Comparison of ENCODE assay signal across 8 mouse cellular contexts in the genomic region with DNA sequence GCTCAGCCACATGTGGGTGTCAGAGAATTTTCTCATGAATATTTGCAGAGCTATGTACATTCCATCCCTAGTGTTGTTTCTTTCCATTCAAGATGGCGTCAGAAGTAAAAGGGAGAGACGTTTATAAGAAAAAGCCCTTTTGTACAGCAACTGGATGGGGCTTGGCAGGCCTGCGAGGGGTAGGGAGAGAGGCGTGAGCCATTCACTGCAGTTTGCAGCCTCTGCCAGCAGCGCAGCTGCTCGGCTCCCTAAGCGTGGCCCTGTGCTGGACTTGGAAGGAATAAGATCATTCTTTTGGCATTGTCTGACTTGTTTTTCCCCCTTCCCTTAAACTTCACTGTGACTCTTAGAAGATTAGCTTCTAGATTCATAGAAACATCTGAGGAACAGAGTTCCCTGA. TPM values are rescaled to one million over a fixed set of nuclear protein-coding genes. Genes with fewer than 3 reads are reported as not detected.
DNase-seq lines count a peak whose midpoint lies in the region; ATAC-seq and TF ChIP-seq lines count a peak whose summit lies in the region.
"Had no signal": no experiment of that assay in that cellular context is flagged by ENCODE, and none has a peak within 500 bp of the region (broad histone marks: within the 10 kb centered on the region; RNA-seq: fewer than 3 reads in every experiment).

No protein-coding gene starts in this region.

- TF ChIP-seq CTCF in layer of hippocampus, adult 2 months (conservative IDR thresholded peaks at IDR 0.05) = peak; percentile 35
- no peak for TF ChIP-seq CTCF in gastrocnemius, adult 2 months (IDR thresholded peaks at IDR 0.05)
- no peak for TF ChIP-seq CTCF in heart, postnatal 0 days (IDR thresholded peaks at IDR 0.05; ENCODE audit: low read depth)

- ATAC-seq in heart, postnatal 0 days (ENCODE audit: insufficient read depth, low read depth) = peak; percentile 77

- TF ChIP-seq EP300 in heart, postnatal 0 days (IDR thresholded peaks at IDR 0.05; ENCODE audit: low read depth) = no peak

- 57% methylated on average over 7 of the region's 7 CpGs for WGBS in heart, postnatal 0 days

- H3K4me2 ChIP-seq in heart, postnatal 0 days (ENCODE audit: low read depth, low read length) = no peak overlapping the region
- H3K4me2 ChIP-seq: midbrain, embryonic 12.5 days had no signal

- H3K27me3 ChIP-seq in heart, postnatal 0 days (ENCODE audit: control insufficient read depth, insufficient read depth, low read length) = no peaks in the 10 kb centered on the region
- H3K27me3 ChIP-seq: midbrain, embryonic 12.5 days had no signal

- DNase-seq in layer of hippocampus, adult 2 months (ENCODE audit: low spot score in 2 of 2) = peak; percentile 23 to 27
- DNase-seq in layer of hippocampus, adult 9-10 months (ENCODE audit: low spot score) = no peak
- peak; percentile 80 for DNase-seq in gastrocnemius, adult 2 months
- DNase-seq in heart, postnatal 0 days (ENCODE audit: low spot score) = peak; percentile 29
- peak; percentile 39 for DNase-seq in ovary, postnatal 36 days (ENCODE audit: low spot score)
- DNase-seq in retina, embryonic 14.5 days (ENCODE audit: low spot score) = no peak
- no peak for DNase-seq in T-cell, adult 2 months (ENCODE audit: low spot score)

- H3K36me3 ChIP-seq in heart, postnatal 0 days (replicated peaks; ENCODE audit: control insufficient read depth, insufficient read depth, low read length) = no peaks in the 10 kb centered on the region; the same call in 1 of the 2 replicates
- H3K36me3 ChIP-seq: midbrain, embryonic 12.5 days had no signal

- H3K9ac ChIP-seq in heart, postnatal 0 days (replicated peaks; ENCODE audit: low read depth, low read length) = no peak overlapping the region
- H3K9ac ChIP-seq: midbrain, embryonic 12.5 days had no signal

- peak overlapping the region; percentile 59 for H3K27ac ChIP-seq in layer of hippocampus, adult 2 months
- peak overlapping the region; percentile 52 for H3K27ac ChIP-seq in gastrocnemius, adult 2 months
- no peak overlapping the region for H3K27ac ChIP-seq in heart, postnatal 0 days (ENCODE audit: low read depth)
- H3K27ac ChIP-seq: midbrain, embryonic 12.5 days had no signal

- H3K9me3 ChIP-seq in heart, postnatal 0 days (replicated peaks; ENCODE audit: control insufficient read depth, low read length) = no peaks in the 10 kb centered on the region
- H3K9me3 ChIP-seq: midbrain, embryonic 12.5 days had no signal

- no peak overlapping the region for H3K4me3 ChIP-seq in layer of hippocampus, adult 2 months
- no peak overlapping the region for H3K4me3 ChIP-seq in gastrocnemius, adult 2 months
- H3K4me3 ChIP-seq in heart, postnatal 0 days (ENCODE audit: low read depth, low read length) = no peak overlapping the region
- H3K4me3 ChIP-seq: midbrain, embryonic 12.5 days had no signal

- intact Hi-C loops in gastrocnemius, adult 2 months (cut with DNase I) = no loop called here

- no peaks in the 10 kb centered on the region for H3K4me1 ChIP-seq in heart, postnatal 0 days (ENCODE audit: control insufficient read depth, insufficient read depth)
- H3K4me1 ChIP-seq: midbrain, embryonic 12.5 days had no signal

RNA-seq across cellular contexts. Expression of a gene that starts 14.9 kb away (rescaled TPM):
- total RNA-seq in layer of hippocampus, adult 2 months (2021) = 1 to 10 TPM; 8.1 to 9.9 TPM
- 1 to 10 TPM; 3.0 TPM for total RNA-seq in gastrocnemius, adult 2 months (2021)
- 12.2 and 12.7 TPM in 2 replicates for total RNA-seq in heart, postnatal 0 days (2014; rRNA removed; ENCODE audit: low replicate concordance)
- 2.4 and 2.6 TPM in 2 replicates for polyA plus RNA-seq in heart, postnatal 0 days (2015; fragmentation: Nextera tagmentation; extraction: Ambion mirVana)

RNA-seq across cellular contexts. Expression of a gene that starts 34.5 kb away (rescaled TPM):
- total RNA-seq in layer of hippocampus, adult 2 months (2021) = 10 to 100 TPM; 34.7 to 43.4 TPM
- total RNA-seq in gastrocnemius, adult 2 months (2021) = 10 to 100 TPM in 1 of 2 experiments, 1 to 10 TPM in 1; 9.9 to 13.9 TPM
- total RNA-seq in heart, postnatal 0 days (2014; rRNA removed; ENCODE audit: low replicate concordance) = 28.3 and 28.5 TPM in 2 replicates
- 18.0 and 22.0 TPM in 2 replicates for polyA plus RNA-seq in heart, postnatal 0 days (2015; fragmentation: Nextera tagmentation; extraction: Ambion mirVana)

RNA-seq across cellular contexts. Expression of a gene that starts 34.7 kb away (rescaled TPM):
- total RNA-seq in layer of hippocampus, adult 2 months (2021) = 10 to 100 TPM; 14.9 to 15.7 TPM
- 1 to 10 TPM; 5.7 to 8.6 TPM for total RNA-seq in gastrocnemius, adult 2 months (2021)
- total RNA-seq in heart, postnatal 0 days (2014; rRNA removed; ENCODE audit: low replicate concordance) = 22.2 and 34.9 TPM in 2 replicates
- 14.6 and 18.3 TPM in 2 replicates for polyA plus RNA-seq in heart, postnatal 0 days (2015; fragmentation: Nextera tagmentation; extraction: Ambion mirVana)

Comparison
In these comparisons a context has a peak if more than half of its experiments do, and no peak if none do; other contexts are left out.
1. DNase-seq: peak in layer of hippocampus, adult 2 months (2 of 2), gastrocnemius, adult 2 months (single experiment), heart, postnatal 0 days (single experiment) and ovary, postnatal 36 days (single experiment); none in layer of hippocampus, adult 9-10 months (single experiment), retina, embryonic 14.5 days (single experiment) and T-cell, adult 2 months (single experiment).